In the genomic region with DNA sequence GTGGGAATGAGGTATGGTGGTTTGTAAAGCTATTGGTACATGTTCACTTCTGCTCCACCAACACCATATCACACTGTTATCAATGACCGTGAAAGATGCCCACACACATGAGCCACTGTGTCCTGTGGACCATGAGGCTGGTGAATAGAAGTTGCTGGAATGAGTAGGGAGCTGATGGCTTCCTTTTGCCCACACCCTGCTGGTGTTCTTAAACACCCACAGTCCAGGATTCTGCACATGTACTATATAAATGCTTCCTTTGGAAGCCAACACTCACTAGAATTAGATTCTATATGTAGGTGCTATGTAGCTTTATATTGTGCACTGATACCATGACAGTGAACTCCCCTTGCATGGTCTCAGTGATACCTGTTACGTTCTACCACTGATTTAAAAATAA, we compare ENCODE assay signal across 14 mouse cellular contexts.
"Had no signal": no experiment of that assay in that cellular context is flagged by ENCODE, and none has a peak within 500 bp of the region (broad histone marks: within the 10 kb centered on the region; RNA-seq: fewer than 3 reads in every experiment).

No protein-coding gene starts in this region.

- DNase-seq: liver, embryonic 13.5 days; liver, postnatal 0 days; lung, adult 2 months; lung, postnatal 14 days; lung, postnatal 36 days; midbrain, embryonic 14.5 days; retina, postnatal 1 day; right cerebral cortex, postnatal 14 days; right cerebral cortex, postnatal 4 days; thymus, adult 18-20 months; thymus, postnatal 14 days; thymus, postnatal 36 days had no signal

- ATAC-seq: liver, postnatal 0 days; lung, postnatal 0 days; midbrain, embryonic 16.5 days had no signal
